Mouse (Mus musculus): Measurements from ENCODE around the gene Pgap1.

GRCm38 (mm10) chr1:54557301-54558229 is at the start of gene Pgap1:
- TF ChIP-seq CTCF (IDR thresholded peaks at IDR 0.05; ENCODE audit: low read depth, low read length) (no peak), POLR2A (IDR thresholded peaks at IDR 0.05; ENCODE audit: borderline replicate concordance, low read depth, low read length) (no peak)
